Mouse (Mus musculus) limb, embryonic 12.5 days (tissue): ENCODE measurements around the gene Mapkbp1. TPM values are rescaled to one million over a fixed set of nuclear protein-coding genes. Genes with fewer than 3 reads are reported as not detected.

Experiments used
- ATAC-seq: fragments of 200-750 bp; cut with Nextera tagmentation; 2 replicates; pipeline ENCODE4 v1.8.0; 2017; ENCODE audit warnings: low read depth, moderate TSS enrichment; ENCODE audit not compliant: insufficient number of reproducible peaks, insufficient read depth, low FRiP score, low TSS enrichment
- H3K27ac ChIP-seq: fragments of 300-500 bp; sonication (generic); 2 replicates; pipeline ENCODE4 v1.5.1; 2016; ENCODE audit warnings: mild to moderate bottlenecking, moderate library complexity
- H3K27me3 ChIP-seq: fragments of 300-500 bp; sonication (generic); 2 replicates; pipeline ENCODE4 v1.6.1; 2016; ENCODE audit warnings: mild to moderate bottlenecking, moderate library complexity
- H3K36me3 ChIP-seq: fragments of 300-500 bp; sonication (generic); 2 replicates; pipeline ENCODE4 v1.6.1; 2016; ENCODE audit warnings: mild to moderate bottlenecking, moderate library complexity
- H3K4me1 ChIP-seq: fragments of 300-500 bp; sonication (generic); replicated peaks from 2 replicates; pipeline ENCODE4 v1.6.1; 2016
- H3K4me2 ChIP-seq: fragments of 300-500 bp; sonication (generic); 2 replicates; pipeline ENCODE4 v1.6.1; 2016; ENCODE audit warnings: mild to moderate bottlenecking, moderate library complexity
- H3K4me3 ChIP-seq: fragments of 300-500 bp; sonication (generic); replicated peaks from 2 replicates; pipeline ENCODE4 v1.5.1; 2016; ENCODE audit warnings: mild to moderate bottlenecking
- H3K9ac ChIP-seq: fragments of 300-500 bp; sonication (generic); replicated peaks from 2 replicates; pipeline ENCODE4 v1.6.1; 2016; ENCODE audit warnings: mild to moderate bottlenecking, moderate library complexity
- H3K9me3 ChIP-seq: fragments of 300-500 bp; sonication (generic); 2 replicates; pipeline ENCODE4 v1.6.1; 2016; ENCODE audit warnings: mild to moderate bottlenecking, moderate library complexity
- WGBS: fragments of 180-500 bp; shearing (Covaris S2); methylation state at CpG from one replicate; pipeline ENCODE4 v1.1.7; 2016; 5-methylcytosine and 5-hydroxymethylcytosine counted together
- polyA plus RNA-seq: library from polyadenylated mRNA; unstranded; fragments of >200 nt; fragmentation: Nextera tagmentation; extraction: Ambion mirVana; gene quantifications from 2 replicates; pipeline ENCODE4 v1.2.1, GENCODE M21; 2016

The Mapkbp1 gene
- polyA plus RNA-seq, 1 experiment from 2014 or later: 3.4 TPM

DNA sequence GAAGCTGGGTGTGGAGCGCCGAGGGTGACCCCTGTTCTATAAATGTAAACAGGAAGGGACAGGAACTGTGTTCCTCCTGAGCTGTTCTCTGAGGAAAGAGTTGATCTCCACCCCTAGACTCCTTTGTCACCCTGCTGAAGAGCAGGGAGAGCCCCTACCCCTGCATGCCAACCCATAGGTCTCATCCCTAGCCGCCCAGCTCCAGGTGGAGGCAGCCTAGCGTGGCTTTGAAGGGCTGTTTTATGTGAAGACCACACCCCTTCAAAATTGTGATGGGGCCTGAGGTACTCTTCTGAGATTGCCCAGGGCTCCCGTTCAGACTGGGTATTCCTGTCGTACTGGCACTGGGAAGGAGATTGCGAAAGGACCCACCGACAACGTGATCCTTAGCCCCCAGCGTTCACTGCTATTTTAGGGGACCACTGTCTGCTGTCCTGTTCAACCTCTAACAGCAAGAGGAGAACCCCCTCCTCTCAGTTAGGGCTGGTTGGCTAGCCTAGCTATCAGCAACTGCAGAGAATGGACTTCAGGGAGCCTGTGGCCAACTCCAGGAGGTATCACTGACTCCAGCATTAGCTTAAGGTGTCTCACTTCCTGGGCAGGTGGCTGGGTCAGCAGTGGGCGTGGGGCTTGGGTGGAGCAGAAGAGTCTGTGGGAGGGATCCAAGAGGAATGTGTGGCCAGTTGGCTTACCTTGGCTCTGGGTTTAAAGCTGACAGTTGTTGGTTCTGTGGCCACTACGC lies 60.4 kb downstream of the Mapkbp1 start, which contains the start of gene Pla2g4b:
TSS of gene Pla2g4b (plus strand) at position 692 of the 742 bp plus-strand sequence.
- Histone ChIP-seq H3K27ac (no peak within 1 kb of the TSS), H3K4me3 (no peak within 1 kb of the TSS), H3K27me3 (no peaks in the 10 kb centered on the region), H3K36me3 (peaks cover 82% of the 10 kb centered on the region), H3K4me1 (peaks cover 7% of the 10 kb centered on the region; the same call in 1 of the 2 replicates), H3K9ac (no peak within 1 kb of the TSS), H3K9me3 (no peaks in the 10 kb centered on the region), H3K4me2 (no peak within 1 kb of the TSS)
- WGBS: 86% methylated on average over 12 of the region's 12 CpGs
- ATAC-seq: no peak

DNA sequence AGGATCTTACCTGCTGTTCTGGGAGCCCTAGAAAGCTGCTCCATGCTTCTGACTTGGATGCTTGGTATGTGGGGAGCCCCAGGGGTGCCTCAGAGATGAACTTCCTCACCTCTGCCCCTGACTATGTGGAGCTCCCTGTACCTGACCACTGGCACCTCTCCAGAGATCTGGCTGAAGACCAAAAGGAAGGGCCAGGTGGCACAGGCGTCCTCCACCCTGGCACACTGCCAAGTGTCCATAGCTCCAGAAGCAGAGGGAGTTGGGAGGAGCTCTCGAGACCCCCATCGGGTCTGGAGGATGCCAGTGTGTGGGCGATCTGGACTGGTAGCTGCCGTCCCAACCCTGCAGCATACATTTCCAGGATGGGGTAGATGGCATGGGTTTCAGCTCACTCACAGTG lies 61.2 kb downstream of the Mapkbp1 start:
- H3K9me3 ChIP-seq: no peaks in the 10 kb centered on the region
- WGBS: 87% methylated on average over 5 of the region's 5 CpGs

DNA sequence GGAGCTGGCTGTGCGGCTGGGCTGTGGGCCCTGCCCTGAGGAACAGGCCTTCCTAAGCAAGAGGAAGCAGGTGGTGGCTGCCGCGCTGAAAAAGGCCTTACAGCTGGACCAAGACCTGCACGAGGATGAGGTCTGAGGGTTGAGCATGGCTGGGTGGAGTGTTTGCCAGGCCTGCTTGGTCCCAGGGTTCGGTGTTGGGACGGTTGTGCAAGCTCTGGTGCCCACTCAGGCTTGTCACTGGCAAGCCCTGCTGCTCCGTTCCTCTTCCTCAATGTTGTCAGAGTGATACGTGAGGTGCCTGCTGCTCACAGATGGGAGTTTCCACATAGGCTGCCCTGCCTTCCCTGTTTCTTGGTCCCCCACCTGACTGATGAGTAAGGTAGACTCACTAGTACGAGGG lies 65.2 kb downstream of the Mapkbp1 start:
- Histone ChIP-seq H3K9ac (no peak overlapping the region), H3K36me3 (peaks cover 98% of the 10 kb centered on the region), H3K4me2 (no peak overlapping the region), H3K4me3 (no peak overlapping the region), H3K9me3 (no peaks in the 10 kb centered on the region), H3K4me1 (no peaks in the 10 kb centered on the region), H3K27ac (no peak overlapping the region), H3K27me3 (no peaks in the 10 kb centered on the region)
- 92% methylated on average over 9 of the region's 9 CpGs for WGBS
- no peak for ATAC-seq

More for the DNA sequence above, 61.2 kb downstream of the Mapkbp1 start:
- Histone ChIP-seq H3K4me1 (no peaks in the 10 kb centered on the region), H3K27ac (no peak overlapping the region), H3K4me2 (no peak overlapping the region), H3K27me3 (no peaks in the 10 kb centered on the region), H3K9ac (no peak overlapping the region), H3K4me3 (no peak overlapping the region), H3K36me3 (peaks cover 91% of the 10 kb centered on the region)
- ATAC-seq: no peak

DNA sequence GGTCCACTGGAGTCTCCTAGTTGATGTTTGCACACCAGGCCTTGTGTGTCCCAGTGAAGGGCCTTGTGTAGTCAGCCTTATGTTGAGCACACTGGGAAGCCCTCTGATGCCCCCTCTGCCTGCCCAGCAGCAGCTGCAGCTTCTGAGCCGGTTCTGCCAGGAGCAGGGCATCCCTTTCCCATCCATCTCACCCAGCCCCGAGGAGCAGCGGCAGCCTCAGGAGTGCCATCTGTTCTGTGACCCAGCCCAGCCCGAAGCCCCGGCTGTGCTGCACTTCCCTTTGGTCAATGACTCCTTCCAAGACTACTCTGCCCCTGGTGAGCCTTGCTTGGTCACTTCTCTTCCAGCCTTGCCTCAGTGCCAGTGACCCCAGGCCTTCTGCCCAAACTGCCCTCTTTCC lies 68.5 kb downstream of the Mapkbp1 start:
- WGBS: 89% methylated on average over 5 of the region's 5 CpGs
- no peak for ATAC-seq
- Histone ChIP-seq H3K27me3 (no peaks in the 10 kb centered on the region), H3K36me3 (peaks cover 67% of the 10 kb centered on the region), H3K9ac (no peak overlapping the region), H3K4me2 (no peak overlapping the region), H3K9me3 (no peaks in the 10 kb centered on the region), H3K4me1 (peaks cover 18% of the 10 kb centered on the region), H3K4me3 (no peak overlapping the region), H3K27ac (no peak overlapping the region)

DNA sequence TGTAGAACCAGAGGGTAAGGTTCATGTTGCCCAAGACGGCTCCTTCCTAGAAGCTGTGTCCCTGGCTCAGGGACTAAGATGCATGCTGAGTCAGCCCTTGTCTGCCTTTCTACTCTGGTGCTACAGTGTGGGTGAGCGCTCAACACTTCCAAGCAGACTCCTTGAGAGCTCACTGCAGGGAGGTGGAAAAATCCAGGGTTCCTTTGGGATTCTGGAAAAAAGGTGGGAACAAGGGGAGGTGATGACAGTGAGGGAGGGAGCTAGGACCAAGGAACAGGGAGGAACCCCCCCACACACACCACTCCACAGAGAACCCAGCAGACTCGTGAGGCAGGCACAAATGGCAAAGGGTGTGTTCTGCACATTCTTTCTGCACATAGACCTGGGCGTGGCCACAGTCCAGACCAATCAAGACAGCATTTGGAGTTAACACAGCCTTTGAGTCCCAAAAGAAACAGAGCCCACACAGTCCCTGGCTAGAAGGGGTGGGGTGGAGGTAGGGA lies 71.7 kb downstream of the Mapkbp1 start:
- no peak overlapping the region for H3K9ac ChIP-seq
- peaks cover 35% of the 10 kb centered on the region for H3K36me3 ChIP-seq
- peaks cover 23% of the 10 kb centered on the region for H3K4me1 ChIP-seq
- no peak overlapping the region for H3K4me2 ChIP-seq
- ATAC-seq: peak; percentile 60
- H3K4me3 ChIP-seq: no peak overlapping the region
- H3K27ac ChIP-seq: peak overlapping the region; percentile 75
- H3K27me3 ChIP-seq: no peaks in the 10 kb centered on the region
- no peaks in the 10 kb centered on the region for H3K9me3 ChIP-seq
- WGBS: 48% methylated on average over 4 of the region's 4 CpGs

DNA sequence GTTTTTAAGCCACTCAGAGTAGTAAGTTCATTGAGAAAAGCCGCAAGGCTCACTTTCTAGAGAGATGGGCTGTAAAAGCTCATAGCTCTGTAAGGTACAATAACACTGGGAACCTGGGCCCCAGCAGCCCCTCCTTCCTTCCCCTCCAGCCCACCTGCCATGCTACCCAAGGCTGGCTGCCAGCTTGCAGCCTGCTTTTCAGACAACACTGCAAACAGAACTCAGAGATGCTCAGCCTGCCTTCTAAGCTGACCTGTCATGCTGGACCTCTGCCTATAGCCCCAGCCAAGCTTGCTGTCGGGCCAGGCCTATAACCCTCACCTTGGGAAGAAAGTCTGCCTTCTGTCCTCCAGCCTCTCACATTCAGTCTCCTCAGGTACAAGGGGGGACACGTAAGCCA lies 72.2 kb downstream of the Mapkbp1 start:
- Histone ChIP-seq H3K9me3 (no peaks in the 10 kb centered on the region), H3K4me2 (no peak overlapping the region), H3K9ac (no peak overlapping the region)

DNA sequence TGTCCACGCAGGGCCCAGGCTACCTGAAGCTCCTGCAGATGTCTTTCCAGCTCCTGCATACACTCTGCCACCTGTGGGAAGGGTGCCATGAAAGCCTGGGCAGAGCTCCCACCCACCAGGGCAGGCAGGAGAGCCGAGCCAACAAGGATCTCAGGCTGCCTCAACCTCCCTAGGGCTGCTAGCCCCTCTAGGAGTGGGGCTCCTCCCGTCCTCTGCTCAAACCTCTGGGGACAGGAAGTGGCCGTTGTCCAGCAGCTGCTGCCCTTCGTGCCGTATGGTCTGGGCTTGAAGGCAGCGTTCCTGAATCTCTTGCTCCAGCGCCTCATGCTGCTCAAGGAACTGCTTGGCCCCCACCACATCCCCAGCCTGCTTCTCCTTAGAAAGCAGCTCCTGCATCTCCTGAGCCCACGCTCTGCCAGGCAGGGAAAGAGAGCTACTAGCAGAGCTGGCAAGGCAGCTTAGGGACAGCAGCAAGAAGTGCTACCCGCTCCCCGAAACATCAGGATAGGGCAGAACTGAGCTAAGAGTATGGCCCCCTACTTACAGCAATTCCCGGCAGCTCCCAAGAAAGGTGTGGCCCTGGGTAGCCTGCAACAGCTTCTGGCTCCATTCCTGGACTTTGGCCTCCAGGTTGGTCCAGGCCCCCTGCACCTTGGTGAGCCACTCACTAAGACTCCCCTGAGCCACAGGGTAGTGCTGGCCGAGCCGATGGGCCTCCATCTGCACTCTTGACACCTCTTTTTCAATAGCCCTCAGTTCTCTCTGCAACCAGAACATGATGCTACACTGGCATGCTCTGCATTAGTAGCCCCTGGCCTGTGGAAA lies 74.2 kb downstream of the Mapkbp1 start:
- Histone ChIP-seq H3K4me2 (no peak overlapping the region), H3K27ac (no peak overlapping the region), H3K9ac (no peak overlapping the region)

More for the DNA sequence above, 72.2 kb downstream of the Mapkbp1 start:
- Histone ChIP-seq H3K4me3 (no peak overlapping the region), H3K36me3 (peaks cover 30% of the 10 kb centered on the region), H3K4me1 (peaks cover 23% of the 10 kb centered on the region), H3K27me3 (no peaks in the 10 kb centered on the region), H3K27ac (peak overlapping the region; percentile 75)
- 76% methylated on average over 3 of the region's 3 CpGs for WGBS
- no peak for ATAC-seq

DNA sequence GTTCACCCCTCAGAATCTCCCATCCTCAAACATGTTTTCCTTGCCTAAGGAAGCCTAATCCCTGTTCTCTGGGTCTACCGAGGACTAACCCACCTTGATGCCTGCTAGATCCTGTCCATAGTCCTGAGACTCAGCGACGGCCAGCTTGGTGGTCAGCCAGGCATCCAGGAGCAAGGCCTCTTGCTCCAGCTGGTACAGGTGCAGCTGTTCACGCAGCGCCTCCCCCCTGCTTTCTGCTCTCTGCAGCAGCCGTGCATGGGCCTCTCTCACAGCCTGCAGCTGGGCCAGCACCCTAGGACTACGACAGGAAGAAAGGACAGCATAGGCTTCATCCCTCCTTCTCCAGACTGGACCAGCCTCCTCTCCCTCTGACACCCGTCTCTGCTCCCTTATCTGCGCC lies 75.7 kb downstream of the Mapkbp1 start:
- Histone ChIP-seq H3K9me3 (no peaks in the 10 kb centered on the region), H3K27me3 (no peaks in the 10 kb centered on the region; the same call in 1 of the 2 replicates), H3K4me2 (no peak overlapping the region), H3K27ac (no peak overlapping the region), H3K4me1 (peaks cover 23% of the 10 kb centered on the region), H3K4me3 (no peak overlapping the region), H3K36me3 (no peaks in the 10 kb centered on the region), H3K9ac (no peak overlapping the region)
- 78% methylated on average over 9 of the region's 9 CpGs for WGBS
- ATAC-seq: no peak

More for the DNA sequence above, 74.2 kb downstream of the Mapkbp1 start:
- 65% methylated on average over 14 of the region's 14 CpGs for WGBS
- Histone ChIP-seq H3K9me3 (no peaks in the 10 kb centered on the region), H3K36me3 (peaks cover 10% of the 10 kb centered on the region), H3K4me1 (peaks cover 23% of the 10 kb centered on the region), H3K4me3 (no peak overlapping the region), H3K27me3 (no peaks in the 10 kb centered on the region; the same call in 1 of the 2 replicates)
- ATAC-seq: no peak

DNA sequence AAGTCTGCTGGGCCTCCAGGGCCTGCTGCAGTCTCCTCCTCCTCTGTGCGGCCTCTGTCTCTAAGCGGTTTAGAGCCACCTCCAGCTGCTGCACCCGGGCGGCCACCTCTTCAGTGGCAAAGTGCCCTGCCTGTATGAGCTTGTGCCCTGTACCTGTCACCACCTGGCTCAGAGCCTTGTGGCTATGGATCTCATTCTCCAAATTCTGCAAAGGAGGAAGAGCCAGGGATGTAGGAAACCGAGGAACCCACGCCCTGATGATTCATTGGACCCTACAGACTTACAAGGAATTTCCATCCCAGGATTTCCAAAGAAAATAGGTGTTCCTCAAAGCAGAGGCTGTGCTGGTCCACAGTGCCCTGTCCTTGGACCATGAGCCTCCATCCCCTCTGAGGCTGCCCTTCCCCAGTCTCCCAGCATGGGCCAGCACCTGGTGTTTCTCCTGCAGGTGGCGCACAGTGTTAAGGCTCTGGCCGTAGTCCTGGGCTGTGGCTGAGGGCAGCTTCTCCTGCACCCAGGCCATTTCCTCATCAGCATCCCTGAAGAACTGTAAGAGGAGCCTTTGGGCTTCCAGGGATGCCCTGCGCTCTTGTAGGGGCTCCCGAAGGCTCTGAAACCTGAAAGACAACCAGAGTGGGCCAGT lies 77.3 kb downstream of the Mapkbp1 start:
- WGBS: 56% methylated on average over 10 of the region's 10 CpGs
- Histone ChIP-seq H3K9ac (no peak overlapping the region), H3K4me3 (no peak overlapping the region), H3K27ac (no peak overlapping the region), H3K4me2 (no peak overlapping the region), H3K9me3 (no peaks in the 10 kb centered on the region), H3K4me1 (peaks cover 14% of the 10 kb centered on the region), H3K27me3 (no peaks in the 10 kb centered on the region; the same call in 1 of the 2 replicates), H3K36me3 (no peaks in the 10 kb centered on the region)
- ATAC-seq: 0 out of 2 replicates have a peak, but pooled peaks have one; percentile 17

DNA sequence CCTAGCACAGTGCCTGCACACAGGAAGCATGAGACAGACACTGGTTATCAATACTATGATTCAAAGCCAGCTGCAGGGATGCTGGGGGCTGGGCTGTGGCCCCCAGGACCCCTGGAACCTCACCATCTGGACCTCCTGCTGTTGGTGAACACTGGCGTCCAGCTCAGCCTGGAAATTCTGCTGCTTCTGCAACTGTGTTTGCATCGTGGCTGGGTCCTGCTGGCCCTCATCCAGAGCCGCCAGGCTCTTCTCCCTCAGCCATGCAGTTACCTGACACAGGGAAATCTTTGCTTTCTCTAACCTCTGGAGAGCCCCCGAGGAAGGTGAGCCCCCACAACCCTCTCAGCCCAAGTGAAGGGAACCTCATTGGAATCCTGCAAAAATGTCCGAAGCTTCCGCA lies 78.9 kb downstream of the Mapkbp1 start:
- Histone ChIP-seq H3K4me2 (no peak overlapping the region), H3K4me3 (no peak overlapping the region), H3K36me3 (no peaks in the 10 kb centered on the region), H3K4me1 (peaks cover 2% of the 10 kb centered on the region; the same call in 1 of the 2 replicates), H3K9me3 (no peaks in the 10 kb centered on the region), H3K27ac (no peak overlapping the region), H3K9ac (no peak overlapping the region), H3K27me3 (no peaks in the 10 kb centered on the region; the same call in 1 of the 2 replicates)
- WGBS: 65% methylated on average over 6 of the region's 6 CpGs
- ATAC-seq: no peak
